Comparison of ENCODE assay signal across 16 mouse cellular contexts in the genomic region with DNA sequence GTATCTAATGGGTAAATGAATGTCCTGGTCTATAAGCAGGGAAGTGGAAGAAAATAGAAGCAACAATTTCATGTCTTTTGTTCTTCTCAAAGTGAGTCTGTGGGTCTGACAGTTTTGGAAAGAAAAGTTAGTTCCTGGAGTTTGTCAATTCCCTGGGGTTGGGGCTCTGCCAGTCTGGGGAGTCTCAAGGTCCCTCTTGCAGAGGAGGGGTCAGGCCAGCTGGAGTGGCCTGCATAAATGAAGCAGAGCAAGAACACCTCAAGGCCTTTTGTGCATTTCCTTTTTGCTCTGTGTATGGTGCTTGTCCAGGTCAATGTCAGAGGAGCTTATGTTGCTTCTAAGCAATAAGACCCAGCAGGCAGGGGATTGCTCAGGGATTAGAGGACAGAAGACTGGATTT. TPM values are rescaled to one million over a fixed set of nuclear protein-coding genes. Genes with fewer than 3 reads are reported as not detected.
"Had no signal": no experiment of that assay in that cellular context is flagged by ENCODE, and none has a peak within 500 bp of the region (broad histone marks: within the 10 kb centered on the region; RNA-seq: fewer than 3 reads in every experiment).

No protein-coding gene starts in this region.

- H3K4me3 ChIP-seq: kidney, embryonic 15.5 days; limb, embryonic 15.5 days; liver, embryonic 12.5 days; myocyte; neural tube, embryonic 15.5 days had no signal

- DNase-seq: kidney, adult 2 months; kidney, postnatal 14 days; layer of hippocampus, postnatal 36 days; midbrain, embryonic 14.5 days; right cerebral cortex, postnatal 4 days; spleen, adult 18-20 months; thymus, postnatal 4 days had no signal

- H3K4me1 ChIP-seq: kidney, embryonic 15.5 days; limb, embryonic 15.5 days; liver, embryonic 12.5 days; neural tube, embryonic 15.5 days had no signal

RNA-seq across cellular contexts. Expression of a gene that starts 11.7 kb away (rescaled TPM):
- total RNA-seq: megakaryocyte-erythroid progenitor cell, adult 5-6 weeks had no signal
- polyA plus RNA-seq: large intestine, adult 2 months; liver, embryonic 12.5 days; liver, embryonic 16.5 days; myocyte; stomach, embryonic 14.5 days had no signal
